Mouse (Mus musculus): ENCODE results near the gene Chmp2a. TPM values are rescaled to one million over a fixed set of nuclear protein-coding genes. Genes with fewer than 3 reads are reported as not detected.
"Not testable (repeated sequence)": the region's sequence is repeated elsewhere in the genome, so short reads cannot be mapped to it uniquely, and the experiment has no call there.

Chmp2a gene
- 144 and 146 TPM in 2 replicates for polyA plus RNA-seq (2015; fragmentation: Nextera tagmentation; extraction: Ambion mirVana)

- Histone ChIP-seq H3K27me3 (no peaks in the 10 kb centered on the region), H3K9ac (peak within 1 kb of the TSS; percentile 77), H3K4me3 (replicated peaks) (peak within 1 kb of the TSS; percentile 84), H3K9me3 (replicated peaks) (no peaks in the 10 kb centered on the region), H3K4me2 (peak within 1 kb of the TSS; percentile 89), H3K36me3 (peaks cover 60% of the 10 kb centered on the region), H3K27ac (peak within 1 kb of the TSS; percentile 96), H3K4me1 (peaks cover 54% of the 10 kb centered on the region)
- WGBS = 1% methylated on average over 45 of the region's 45 CpGs
- ATAC-seq (replicated peaks; ENCODE audit: low FRiP score) = peak; percentile 77
These were observed at the start of gene Chmp2a for GRCm38 (mm10) chr7:13034148-13034977. Chmp2a (minus strand) TSS chr7:13034807.

GRCm38 (mm10) chr7:13072293-13072692 is 37.7 kb upstream of the Chmp2a start:
- WGBS = 55% methylated on average over 5 of the region's 5 CpGs
- no peaks in the 10 kb centered on the region for H3K36me3 ChIP-seq
- H3K27ac ChIP-seq = no peak overlapping the region
- H3K27me3 ChIP-seq = no peaks in the 10 kb centered on the region
- no peaks in the 10 kb centered on the region for H3K9me3 ChIP-seq (replicated peaks)
- ATAC-seq (replicated peaks; ENCODE audit: low FRiP score) = no peak
- no peak overlapping the region for H3K9ac ChIP-seq
- H3K4me3 ChIP-seq (replicated peaks) = no peak overlapping the region
- no peak overlapping the region for H3K4me2 ChIP-seq
- H3K4me1 ChIP-seq = no peaks in the 10 kb centered on the region

DNA sequence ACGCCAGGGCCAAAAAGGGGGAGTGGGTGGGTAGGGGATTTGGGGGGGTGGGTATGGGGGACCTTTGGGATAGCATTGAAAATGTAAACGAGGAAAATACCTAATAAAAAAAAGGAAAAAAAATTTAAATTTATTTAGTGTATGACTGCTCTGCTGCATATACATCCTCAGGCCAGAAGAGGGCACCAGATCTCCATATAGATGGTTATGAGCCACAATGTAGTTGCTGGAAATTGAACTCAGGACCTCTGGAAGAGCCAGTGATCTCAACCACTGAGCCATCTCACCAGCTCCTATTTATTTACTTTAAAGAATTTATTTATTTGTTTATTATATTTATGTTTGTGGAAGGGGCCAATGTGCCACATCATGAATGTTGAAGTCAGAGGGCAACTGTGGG is 28.8 kb upstream of the Chmp2a start:
- H3K4me1 ChIP-seq; H3K27me3 ChIP-seq; ATAC-seq (replicated peaks; ENCODE audit: low FRiP score); H3K4me2 ChIP-seq; H3K9me3 ChIP-seq (replicated peaks); H3K4me3 ChIP-seq (replicated peaks); H3K27ac ChIP-seq; H3K36me3 ChIP-seq; H3K9ac ChIP-seq: not testable (repeated sequence)
- WGBS = 53% methylated on average over 2 of the region's 2 CpGs

GRCm38 (mm10) chr7:13059536-13059935 is 24.9 kb upstream of the Chmp2a start:
- no peak for ATAC-seq (replicated peaks; ENCODE audit: low FRiP score)
- Histone ChIP-seq H3K36me3 (no peaks in the 10 kb centered on the region), H3K4me1 (peaks cover 5% of the 10 kb centered on the region), H3K27me3 (no peaks in the 10 kb centered on the region), H3K27ac (no peak overlapping the region), H3K9me3 (replicated peaks) (peaks cover 4% of the 10 kb centered on the region; the same call in 1 of the 2 replicates), H3K4me3 (replicated peaks) (no peak overlapping the region), H3K9ac (no peak overlapping the region), H3K4me2 (no peak overlapping the region)
- 87% methylated on average over 9 of the region's 9 CpGs for WGBS

DNA sequence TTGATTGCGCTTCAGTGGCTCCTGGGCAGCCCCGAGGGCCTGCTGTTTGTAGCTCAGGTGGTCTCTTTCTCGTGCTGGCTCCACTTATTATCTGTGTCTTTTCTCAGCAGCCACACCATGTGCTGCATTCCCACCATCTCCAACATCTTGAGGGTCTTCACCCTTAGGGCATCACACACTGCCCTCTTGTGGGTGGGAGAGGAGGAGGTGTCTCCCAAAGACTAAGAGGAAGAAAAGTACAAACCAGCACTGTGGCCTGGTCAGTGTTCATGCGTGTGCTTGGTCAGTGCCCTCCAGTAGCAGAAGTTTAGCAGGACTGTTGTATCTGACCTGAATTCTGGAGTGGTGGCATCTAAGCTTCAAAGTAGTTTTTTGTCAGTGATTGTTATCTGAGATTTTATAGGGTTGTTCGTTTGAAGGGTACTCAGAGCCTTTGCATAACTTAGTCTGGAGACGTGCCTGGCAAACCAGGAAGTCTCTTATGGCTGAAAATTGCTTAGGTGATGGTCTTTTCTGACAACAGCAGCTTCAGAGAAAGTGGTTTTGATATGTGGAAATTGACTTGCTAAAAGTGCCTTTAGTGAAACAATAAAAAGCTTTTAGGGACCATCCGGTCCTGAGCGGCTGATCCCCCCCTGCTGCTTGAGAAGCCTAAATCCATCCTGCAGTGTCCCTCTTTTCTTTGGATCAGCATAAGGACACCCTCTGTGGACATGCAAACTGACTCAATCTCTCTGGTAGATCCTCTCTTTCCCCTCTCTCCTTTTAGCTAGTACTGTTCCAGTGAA is 22.5 kb upstream of the Chmp2a start:
- no peak for ATAC-seq (replicated peaks; ENCODE audit: low FRiP score)
- H3K9me3 ChIP-seq (replicated peaks) = no peaks in the 10 kb centered on the region
- H3K9ac ChIP-seq = no peak overlapping the region
- peaks cover 5% of the 10 kb centered on the region for H3K4me1 ChIP-seq
- no peak overlapping the region for H3K4me2 ChIP-seq
- WGBS = 57% methylated on average over 8 of the region's 8 CpGs
- no peaks in the 10 kb centered on the region for H3K36me3 ChIP-seq
- no peaks in the 10 kb centered on the region for H3K27me3 ChIP-seq
- no peak overlapping the region for H3K27ac ChIP-seq
- no peak overlapping the region for H3K4me3 ChIP-seq (replicated peaks)

DNA sequence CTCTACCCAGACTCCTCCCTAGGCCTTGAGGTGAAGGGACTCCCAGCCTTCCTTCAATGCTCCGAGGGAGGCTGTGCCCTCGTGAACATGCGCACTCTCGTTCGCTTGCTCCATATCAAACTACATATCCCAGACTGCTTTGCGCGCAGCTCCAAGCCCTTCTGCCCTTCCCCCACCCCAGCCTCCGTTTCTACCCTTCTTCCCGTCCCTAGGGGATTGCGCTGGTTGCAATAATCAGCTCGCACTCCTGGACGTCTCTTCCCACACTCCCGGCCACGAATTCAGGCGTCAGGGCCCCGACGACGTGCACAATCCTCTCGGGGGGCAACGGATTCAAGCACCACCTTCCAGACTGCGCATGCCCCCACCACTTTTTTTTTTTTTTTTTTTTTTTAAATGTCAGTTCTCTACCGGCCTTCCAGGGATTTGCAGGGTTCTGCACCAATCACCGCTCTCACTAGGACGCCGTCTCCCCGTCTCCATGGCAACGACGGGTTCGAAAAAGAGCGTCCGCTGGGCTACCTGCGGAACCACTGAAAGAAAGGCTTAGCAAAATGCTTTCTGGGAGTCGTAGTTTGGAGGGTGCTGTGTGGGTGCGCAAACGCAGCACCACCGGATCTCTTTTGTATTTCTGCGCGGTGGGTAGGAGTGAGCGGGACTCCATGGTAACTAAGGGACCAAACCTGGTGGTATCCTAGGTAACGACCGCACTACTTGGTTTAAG is 19.8 kb upstream of the Chmp2a start, which contains the start of gene Mzf1:
Gene Mzf1 (minus strand): TSS at position 478 of the 724 bp plus-strand sequence.
- under 1% methylated on average over 41 of the region's 41 CpGs for WGBS
- Histone ChIP-seq H3K9me3 (replicated peaks) (no peaks in the 10 kb centered on the region), H3K4me1 (peaks cover 5% of the 10 kb centered on the region), H3K4me2 (peak within 1 kb of the TSS; percentile 69), H3K9ac (peak within 1 kb of the TSS; percentile 64), H3K27me3 (no peaks in the 10 kb centered on the region), H3K36me3 (no peaks in the 10 kb centered on the region), H3K4me3 (replicated peaks) (peak within 1 kb of the TSS; percentile 67), H3K27ac (peak within 1 kb of the TSS; percentile 92)
- ATAC-seq (replicated peaks; ENCODE audit: low FRiP score) = peak; percentile 95

GRCm38 (mm10) chr7:13053961-13054286 is 19.3 kb upstream of the Chmp2a start:
- H3K4me1 ChIP-seq = peaks cover 5% of the 10 kb centered on the region
- no peaks in the 10 kb centered on the region for H3K27me3 ChIP-seq
- H3K36me3 ChIP-seq = no peaks in the 10 kb centered on the region
- peak overlapping the region; percentile 67 for H3K4me3 ChIP-seq (replicated peaks)
- no peak for ATAC-seq (replicated peaks; ENCODE audit: low FRiP score)
- H3K9ac ChIP-seq = peak overlapping the region; percentile 64
- peak overlapping the region; percentile 92 for H3K27ac ChIP-seq
- under 1% methylated on average over 15 of the region's 15 CpGs for WGBS
- H3K9me3 ChIP-seq (replicated peaks) = no peaks in the 10 kb centered on the region
- peak overlapping the region; percentile 69 for H3K4me2 ChIP-seq

DNA sequence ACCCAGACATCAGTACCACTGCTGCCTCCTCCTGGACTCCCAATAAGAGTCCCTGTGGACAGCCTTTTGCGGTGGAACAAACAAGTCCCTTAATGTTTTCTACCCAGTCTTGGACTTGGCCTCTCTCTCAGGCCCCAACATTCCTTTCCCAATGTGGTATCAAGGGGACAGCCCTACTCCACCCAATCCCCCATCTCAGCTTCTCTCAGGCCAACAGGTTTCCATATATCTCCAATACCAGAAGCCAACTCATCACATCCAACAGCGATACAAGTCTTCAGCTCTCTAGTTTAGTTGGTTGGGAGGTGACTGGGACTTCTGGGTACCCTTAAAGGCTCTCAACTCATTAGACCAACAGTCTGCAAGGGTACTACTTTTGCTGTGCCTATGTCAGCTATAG is 18.9 kb upstream of the Chmp2a start:
- no peaks in the 10 kb centered on the region for H3K9me3 ChIP-seq (replicated peaks)
- H3K9ac ChIP-seq = peak overlapping the region; percentile 64
- H3K27me3 ChIP-seq = no peaks in the 10 kb centered on the region
- peak overlapping the region; percentile 67 for H3K4me3 ChIP-seq (replicated peaks)
- no peaks in the 10 kb centered on the region for H3K36me3 ChIP-seq
- peak overlapping the region; percentile 92; the same call in 1 of the 2 replicates for H3K27ac ChIP-seq
- 92% methylated on average over 2 of the region's 2 CpGs for WGBS
- H3K4me1 ChIP-seq = peaks cover 5% of the 10 kb centered on the region
- no peak for ATAC-seq (replicated peaks; ENCODE audit: low FRiP score)
- peak overlapping the region; percentile 69 for H3K4me2 ChIP-seq

GRCm38 (mm10) chr7:13053001-13053400 is 18.4 kb upstream of the Chmp2a start:
- Histone ChIP-seq H3K36me3 (no peaks in the 10 kb centered on the region), H3K27me3 (no peaks in the 10 kb centered on the region), H3K9me3 (replicated peaks) (no peaks in the 10 kb centered on the region), H3K4me1 (peaks cover 5% of the 10 kb centered on the region), H3K27ac (no peak overlapping the region), H3K4me3 (replicated peaks) (no peak overlapping the region), H3K4me2 (no peak overlapping the region), H3K9ac (no peak overlapping the region)
- ATAC-seq (replicated peaks; ENCODE audit: low FRiP score) = no peak
- 90% methylated on average over 13 of the region's 13 CpGs for WGBS

- H3K4me3 ChIP-seq (replicated peaks) = no peak overlapping the region
- no peak overlapping the region for H3K9ac ChIP-seq
- peaks cover 16% of the 10 kb centered on the region for H3K4me1 ChIP-seq
- peaks cover 44% of the 10 kb centered on the region for H3K27me3 ChIP-seq
- H3K9me3 ChIP-seq (replicated peaks) = no peaks in the 10 kb centered on the region
- H3K36me3 ChIP-seq = no peaks in the 10 kb centered on the region
- H3K27ac ChIP-seq = no peak overlapping the region
- WGBS = 2% methylated on average over 2 of the region's 2 CpGs
- ATAC-seq (replicated peaks; ENCODE audit: low FRiP score) = peak; percentile 77
- no peak overlapping the region for H3K4me2 ChIP-seq
These were observed 11.5 kb upstream of the Chmp2a start for GRCm38 (mm10) chr7:13046084-13046483.

DNA sequence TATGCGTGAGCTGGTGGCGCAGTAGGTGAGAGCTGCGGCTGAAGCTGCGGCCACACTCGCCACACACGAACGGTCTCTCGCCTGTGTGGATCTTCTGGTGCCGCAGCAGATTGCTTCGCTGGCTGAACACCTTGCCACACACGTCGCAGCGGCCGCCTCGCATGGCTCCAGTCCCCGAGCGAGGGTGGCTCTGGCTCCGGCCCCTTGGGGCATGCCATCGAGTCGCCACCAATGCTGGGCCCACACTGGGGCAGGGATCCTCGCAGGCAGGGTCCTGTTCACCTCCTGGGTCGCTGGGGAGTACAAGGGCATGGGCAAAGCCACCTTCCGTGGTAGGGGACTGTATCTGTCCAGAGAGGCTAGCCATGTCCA is 9.6 kb upstream of the Chmp2a start:
- WGBS = 2% methylated on average over 23 of the region's 23 CpGs
- H3K36me3 ChIP-seq = no peaks in the 10 kb centered on the region
- peak overlapping the region; percentile 64 for H3K9ac ChIP-seq
- H3K27me3 ChIP-seq = peaks cover 44% of the 10 kb centered on the region
- ATAC-seq (replicated peaks; ENCODE audit: low FRiP score) = peak; percentile 27
- no peaks in the 10 kb centered on the region for H3K9me3 ChIP-seq (replicated peaks)
- peaks cover 19% of the 10 kb centered on the region for H3K4me1 ChIP-seq
- H3K4me2 ChIP-seq = peak overlapping the region; percentile 94
- peak overlapping the region; percentile 50 for H3K4me3 ChIP-seq (replicated peaks)
- no peak overlapping the region for H3K27ac ChIP-seq

Data from kidney, embryonic 15.5 days (tissue).